Mouse (Mus musculus) myocyte (in vitro differentiated cells): ENCODE results near the gene Ccdc136.

Source experiments
- MAX ChIP-seq: IDR thresholded peaks from one replicate; pipeline ENCODE4 v1.6.1; 2011; ENCODE audit warnings: low read depth, mild to moderate bottlenecking, control low read depth
- MYOD1 ChIP-seq, 3 experiments: IDR thresholded peaks; one replicate each; pipeline ENCODE4 v1.6.1; 2011; ENCODE audit warnings: control low read depth in 2 of 3, low read depth in 2 of 3, mild to moderate bottlenecking in 2 of 3, moderate library complexity in 1 of 3; ENCODE audit not compliant: insufficient read length in 2 of 3, control insufficient read depth in 1 of 3
- POLR2A ChIP-seq: IDR thresholded peaks from one replicate; pipeline ENCODE4 v1.6.1; 2011; ENCODE audit warnings: low read depth, mild to moderate bottlenecking, control low read depth, moderate library complexity; ENCODE audit not compliant: insufficient read length
- REST ChIP-seq: IDR thresholded peaks from one replicate; pipeline ENCODE4 v1.6.1; 2011; ENCODE audit warnings: mild to moderate bottlenecking, control low read depth, moderate library complexity; ENCODE audit not compliant: insufficient read depth, insufficient read length
- SRF ChIP-seq: IDR thresholded peaks from one replicate; pipeline ENCODE4 v1.6.1; 2011; ENCODE audit warnings: low read depth; ENCODE audit not compliant: control insufficient read depth, insufficient read length
- TCF3 ChIP-seq: IDR thresholded peaks from one replicate; pipeline ENCODE4 v1.6.1; 2011; ENCODE audit warnings: low read depth, control low read depth; ENCODE audit not compliant: insufficient read length
- USF1 ChIP-seq: IDR thresholded peaks from one replicate; pipeline ENCODE4 v1.6.1; 2011; ENCODE audit warnings: low read depth, mild to moderate bottlenecking, control low read depth, moderate library complexity

- TF ChIP-seq POLR2A (no peak), USF1 (no peak), MYOD1 (IDR thresholded peaks at IDR 0.05; ENCODE audit: control insufficient read depth in 1 of 3, insufficient read length in 2 of 3, low read depth in 2 of 3) (no peak), SRF (no peak), MAX (no peak), TCF3 (no peak), REST (no peak)
Measured at GRCm38 (mm10) chr6:29399851-29400250, 3.7 kb downstream of the Ccdc136 start.
